Mouse (Mus musculus): Measurements from ENCODE around the gene Duoxa1. TPM values are rescaled to one million over a fixed set of nuclear protein-coding genes. Genes with fewer than 3 reads are reported as not detected.
"Not testable (repeated sequence)": the region's sequence is repeated elsewhere in the genome, so short reads cannot be mapped to it uniquely, and the experiment has no call there.

The Duoxa1 gene
- total RNA-seq, 1 experiment from 2014 or later: not detected

- ATAC-seq (replicated peaks; ENCODE audit: insufficient number of reproducible peaks, low FRiP score, low TSS enrichment, poor library complexity, severe bottlenecking): no peak
Measured at GRCm38 (mm10) chr2:122337291-122337690, 23.8 kb upstream of the Duoxa1 start.

- ATAC-seq (replicated peaks; ENCODE audit: insufficient number of reproducible peaks, low FRiP score, low TSS enrichment, poor library complexity, severe bottlenecking): no peak
Measured at GRCm38 (mm10) chr2:122334170-122334569, 20.6 kb upstream of the Duoxa1 start.

- no peak for ATAC-seq (replicated peaks; ENCODE audit: insufficient number of reproducible peaks, low FRiP score, low TSS enrichment, poor library complexity, severe bottlenecking)
Measured at GRCm38 (mm10) chr2:122332222-122332621, 18.7 kb upstream of the Duoxa1 start.

GRCm38 (mm10) chr2:122330317-122330716 is 16.8 kb upstream of the Duoxa1 start:
- not testable (repeated sequence) for ATAC-seq (replicated peaks; ENCODE audit: insufficient number of reproducible peaks, low FRiP score, low TSS enrichment, poor library complexity, severe bottlenecking)

GRCm38 (mm10) chr2:122327986-122328385 is 14.5 kb upstream of the Duoxa1 start:
- ATAC-seq (replicated peaks; ENCODE audit: insufficient number of reproducible peaks, low FRiP score, low TSS enrichment, poor library complexity, severe bottlenecking): no peak

- ATAC-seq (replicated peaks; ENCODE audit: insufficient number of reproducible peaks, low FRiP score, low TSS enrichment, poor library complexity, severe bottlenecking): no peak
Measured at GRCm38 (mm10) chr2:122325361-122325760, 11.8 kb upstream of the Duoxa1 start.

- ATAC-seq (replicated peaks; ENCODE audit: insufficient number of reproducible peaks, low FRiP score, low TSS enrichment, poor library complexity, severe bottlenecking): no peak
Measured at GRCm38 (mm10) chr2:122324586-122324985, 11.1 kb upstream of the Duoxa1 start.

GRCm38 (mm10) chr2:122323960-122324359 is 10.4 kb upstream of the Duoxa1 start:
- ATAC-seq (replicated peaks; ENCODE audit: insufficient number of reproducible peaks, low FRiP score, low TSS enrichment, poor library complexity, severe bottlenecking): no peak

GRCm38 (mm10) chr2:122317384-122317783 is 3.9 kb upstream of the Duoxa1 start:
- no peak for ATAC-seq (replicated peaks; ENCODE audit: insufficient number of reproducible peaks, low FRiP score, low TSS enrichment, poor library complexity, severe bottlenecking)

GRCm38 (mm10) chr2:122315372-122315771 is 1.8 kb upstream of the Duoxa1 start, which contains the start of gene Duox1:
Gene Duox1, plus strand, starts transcription at chr2:122315672.
- ATAC-seq (replicated peaks; ENCODE audit: insufficient number of reproducible peaks, low FRiP score, low TSS enrichment, poor library complexity, severe bottlenecking): no peak

- ATAC-seq (replicated peaks; ENCODE audit: insufficient number of reproducible peaks, low FRiP score, low TSS enrichment, poor library complexity, severe bottlenecking): peak; percentile 46
Measured at GRCm38 (mm10) chr2:122312722-122313417, 660 bp downstream of the Duoxa1 start.

- ATAC-seq (replicated peaks; ENCODE audit: insufficient number of reproducible peaks, low FRiP score, low TSS enrichment, poor library complexity, severe bottlenecking): no peak
Measured at GRCm38 (mm10) chr2:122311561-122311960, 2.0 kb downstream of the Duoxa1 start.

GRCm38 (mm10) chr2:122309647-122310046 is 3.9 kb downstream of the Duoxa1 start:
- ATAC-seq (replicated peaks; ENCODE audit: insufficient number of reproducible peaks, low FRiP score, low TSS enrichment, poor library complexity, severe bottlenecking): no peak

GRCm38 (mm10) chr2:122306184-122306583 is 7.3 kb downstream of the Duoxa1 start:
- no peak for ATAC-seq (replicated peaks; ENCODE audit: insufficient number of reproducible peaks, low FRiP score, low TSS enrichment, poor library complexity, severe bottlenecking)

GRCm38 (mm10) chr2:122305097-122305892 is 8.2 kb downstream of the Duoxa1 start:
- ATAC-seq (replicated peaks; ENCODE audit: insufficient number of reproducible peaks, low FRiP score, low TSS enrichment, poor library complexity, severe bottlenecking): no peak

- ATAC-seq (replicated peaks; ENCODE audit: insufficient number of reproducible peaks, low FRiP score, low TSS enrichment, poor library complexity, severe bottlenecking): no peak
Measured at GRCm38 (mm10) chr2:122304544-122304943, 9.0 kb downstream of the Duoxa1 start.

GRCm38 (mm10) chr2:122302574-122303241 is 10.8 kb downstream of the Duoxa1 start:
- ATAC-seq (replicated peaks; ENCODE audit: insufficient number of reproducible peaks, low FRiP score, low TSS enrichment, poor library complexity, severe bottlenecking): 0 out of 2 replicates have a peak, but pooled peaks have one; percentile 33

GRCm38 (mm10) chr2:122301921-122302573 is 11.5 kb downstream of the Duoxa1 start:
- no peak for ATAC-seq (replicated peaks; ENCODE audit: insufficient number of reproducible peaks, low FRiP score, low TSS enrichment, poor library complexity, severe bottlenecking)

Measured in monocyte, adult 5-6 weeks (primary cell).